Mouse (Mus musculus) thymus, postnatal 36 days (tissue): ENCODE data around the gene Dnm3.

Source experiments
- DNase-seq, 2 experiments: peaks; one replicate each; pipeline ENCODE4 v3.0.0; 2022; ENCODE audit warnings: mixed read lengths in 2 of 2

Gene Dnm3

DNA sequence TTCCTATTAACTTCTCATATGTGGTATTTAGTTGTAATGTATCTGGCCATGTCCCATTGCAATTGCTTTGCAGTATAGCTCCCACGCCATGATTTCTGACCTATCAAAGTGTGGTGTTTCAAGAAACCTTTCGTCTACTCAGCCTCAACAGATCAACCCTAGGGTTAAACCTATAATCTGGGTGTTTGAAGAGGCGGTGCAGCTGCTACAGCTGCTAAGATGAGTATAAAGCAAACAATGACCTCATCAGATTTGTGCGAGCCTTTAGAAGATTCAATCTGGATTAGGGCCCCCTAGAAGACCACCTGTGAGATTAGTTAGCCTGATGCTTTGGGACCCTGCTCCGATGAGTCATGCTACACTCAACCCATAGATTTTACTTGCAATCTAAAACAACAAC lies 321.0 kb downstream of the Dnm3 start:
- no peak for DNase-seq

DNA sequence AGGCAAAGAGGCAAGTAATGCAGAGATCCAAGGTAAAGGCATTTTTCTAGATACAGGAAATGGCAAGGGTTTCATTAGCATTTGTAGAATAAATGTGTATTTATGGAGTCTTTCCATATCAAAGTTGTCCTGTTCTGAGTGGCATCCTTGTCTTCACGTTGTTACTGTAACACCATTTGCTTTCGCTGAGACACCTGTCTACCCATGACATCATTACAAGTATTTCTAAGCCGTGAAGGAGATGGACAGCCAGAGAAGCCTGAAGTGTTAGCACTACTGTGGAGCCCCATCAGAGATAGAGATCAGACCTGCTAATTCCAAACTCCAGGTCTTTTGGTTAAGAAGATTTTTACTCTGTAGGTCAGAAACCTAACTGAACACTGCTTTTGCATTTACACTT lies 322.3 kb downstream of the Dnm3 start:
- DNase-seq = no peak

DNA sequence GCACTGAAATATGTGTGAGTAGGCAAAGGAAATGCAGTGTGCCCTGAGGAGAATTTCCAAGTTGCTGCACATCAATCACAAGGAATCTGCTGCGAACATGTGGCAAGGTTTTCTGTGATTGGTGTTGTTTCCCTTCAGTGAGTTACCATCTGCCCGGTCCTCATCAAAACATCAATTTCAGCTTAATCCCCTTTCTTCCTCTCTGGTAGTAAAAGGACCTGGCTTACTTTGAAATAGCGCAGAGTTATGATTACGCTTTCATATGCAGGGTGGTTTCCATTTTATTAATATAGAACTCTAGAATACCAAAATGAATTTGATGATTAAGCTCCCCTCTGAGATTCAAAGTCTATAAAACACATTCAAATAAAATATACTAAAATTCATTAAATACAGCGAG lies 324.7 kb downstream of the Dnm3 start:
- no peak for DNase-seq

DNA sequence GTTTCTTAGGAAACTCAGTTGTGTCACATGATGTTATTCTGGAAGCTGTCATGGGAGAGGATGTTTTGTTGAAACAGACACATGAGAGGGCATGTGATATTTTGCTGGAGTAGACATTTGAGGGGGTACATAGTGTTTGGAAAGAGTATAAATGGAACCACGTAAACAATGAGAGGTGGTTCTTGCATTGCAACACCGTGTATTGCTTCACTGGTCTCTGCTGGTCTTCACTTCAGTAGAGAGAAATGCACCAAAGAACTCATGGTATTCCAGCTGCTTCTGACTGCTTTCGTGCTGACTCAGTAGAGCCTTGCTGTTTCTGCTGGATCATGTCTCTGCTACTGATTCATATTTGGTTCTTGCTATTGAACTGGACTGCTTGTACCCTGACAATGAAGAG lies 328.1 kb downstream of the Dnm3 start:
- DNase-seq = no peak

DNA sequence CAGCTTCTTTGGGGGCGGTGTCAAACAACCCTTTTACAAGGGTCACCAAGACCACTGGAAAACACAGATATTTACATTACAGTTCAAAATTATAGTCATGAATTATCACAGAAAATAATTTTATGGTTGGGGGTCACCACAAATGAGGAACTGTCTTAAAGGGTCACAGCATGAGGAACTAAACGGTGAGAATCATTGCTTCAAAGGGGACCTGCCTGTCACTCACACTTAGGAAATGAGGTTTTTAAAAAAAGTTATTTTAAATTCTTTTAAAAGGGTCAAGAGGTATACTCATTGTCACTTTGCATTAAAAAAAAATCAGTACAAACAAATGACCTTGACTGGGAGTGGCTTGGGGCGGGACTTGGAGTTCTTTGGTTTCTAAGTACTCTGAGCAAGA lies 330.3 kb downstream of the Dnm3 start:
- DNase-seq = no peak

DNA sequence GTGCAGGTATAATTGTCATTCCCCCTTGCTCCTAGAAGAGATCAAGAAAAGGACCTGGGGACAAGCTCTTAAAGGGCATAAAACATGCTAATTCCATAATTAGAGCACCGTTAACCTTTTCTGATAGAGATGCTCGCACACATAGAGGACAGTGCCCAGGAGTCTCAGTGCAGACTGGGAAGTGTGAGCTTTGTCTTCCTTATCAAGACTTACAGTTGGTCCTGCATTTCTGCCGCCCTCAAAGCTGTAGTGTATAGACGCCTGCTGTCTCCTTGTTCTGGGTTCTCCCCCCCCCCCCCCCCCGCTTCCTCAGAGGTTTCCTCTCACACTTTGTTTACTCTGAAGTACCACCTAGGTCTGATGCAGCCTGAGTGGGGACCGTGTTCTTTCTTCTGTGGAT lies 332.1 kb downstream of the Dnm3 start:
- DNase-seq = no peak

DNA sequence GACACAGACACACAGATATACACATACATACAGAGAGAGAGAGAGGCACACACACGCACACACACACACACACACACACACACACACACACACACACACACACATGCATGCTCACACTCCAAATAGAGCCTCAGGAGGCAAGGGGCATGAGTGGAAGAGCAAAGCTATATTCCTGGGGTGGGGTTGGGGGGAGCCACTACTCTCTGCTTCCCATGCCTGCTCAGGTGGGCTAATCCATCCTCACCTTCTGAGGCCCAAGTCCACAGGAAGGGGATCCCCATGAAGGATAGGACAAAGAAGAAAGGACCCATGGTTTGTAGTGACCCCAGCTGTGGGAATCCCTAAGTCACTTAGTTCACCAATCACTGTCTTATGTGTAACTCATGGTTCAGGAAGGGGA lies 332.8 kb downstream of the Dnm3 start:
- no peak for DNase-seq

DNA sequence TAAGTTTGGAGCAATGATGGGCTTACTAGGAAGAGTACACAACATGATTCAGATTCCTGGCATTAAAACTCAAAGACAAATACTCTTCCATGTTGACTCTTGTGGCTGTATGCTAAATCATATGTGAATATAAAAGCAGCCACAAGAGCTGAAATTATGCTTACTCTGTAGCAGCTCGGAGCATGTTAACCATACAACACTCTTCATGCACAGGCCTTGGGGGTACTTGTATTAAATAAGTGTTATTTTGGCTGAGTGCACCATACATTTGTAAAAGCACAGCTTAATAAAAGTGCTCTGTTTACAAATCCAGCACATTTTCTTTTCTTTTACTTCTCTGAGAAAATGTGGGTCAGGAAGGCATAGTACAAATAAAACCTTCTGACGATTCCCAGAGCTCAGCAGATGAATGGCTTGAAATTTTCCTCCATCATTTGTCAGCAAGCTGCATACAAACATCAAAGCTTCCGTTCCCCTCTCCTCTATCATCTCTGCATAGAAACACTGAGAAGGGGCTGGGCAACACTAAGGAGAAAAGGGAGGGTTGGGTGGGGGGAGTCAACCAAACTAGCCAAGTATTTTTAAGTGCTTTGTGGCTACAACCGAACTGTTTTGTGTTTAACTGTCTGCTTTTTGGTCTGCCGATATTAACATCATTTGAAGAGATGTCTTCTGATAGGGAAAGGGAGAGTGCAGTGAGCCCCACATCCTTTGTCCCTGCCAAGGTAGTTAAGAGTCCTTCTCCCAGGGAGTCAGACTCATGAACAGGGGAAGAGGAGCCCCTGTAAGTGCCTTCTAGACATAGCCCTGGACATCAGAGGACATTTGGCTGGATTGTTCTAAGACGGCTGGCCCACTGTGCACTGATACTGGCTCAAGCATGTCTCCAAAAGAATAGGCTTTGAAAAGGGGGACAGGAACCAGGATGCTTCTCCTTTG lies 333.6 kb downstream of the Dnm3 start:
- DNase-seq = no peak

GRCm38 (mm10) chr1:162142285-162142684 lies 335.5 kb downstream of the Dnm3 start:
- DNase-seq = no peak

- DNase-seq = no peak
Measured at GRCm38 (mm10) chr1:162136328-162136727, 341.5 kb downstream of the Dnm3 start.

DNA sequence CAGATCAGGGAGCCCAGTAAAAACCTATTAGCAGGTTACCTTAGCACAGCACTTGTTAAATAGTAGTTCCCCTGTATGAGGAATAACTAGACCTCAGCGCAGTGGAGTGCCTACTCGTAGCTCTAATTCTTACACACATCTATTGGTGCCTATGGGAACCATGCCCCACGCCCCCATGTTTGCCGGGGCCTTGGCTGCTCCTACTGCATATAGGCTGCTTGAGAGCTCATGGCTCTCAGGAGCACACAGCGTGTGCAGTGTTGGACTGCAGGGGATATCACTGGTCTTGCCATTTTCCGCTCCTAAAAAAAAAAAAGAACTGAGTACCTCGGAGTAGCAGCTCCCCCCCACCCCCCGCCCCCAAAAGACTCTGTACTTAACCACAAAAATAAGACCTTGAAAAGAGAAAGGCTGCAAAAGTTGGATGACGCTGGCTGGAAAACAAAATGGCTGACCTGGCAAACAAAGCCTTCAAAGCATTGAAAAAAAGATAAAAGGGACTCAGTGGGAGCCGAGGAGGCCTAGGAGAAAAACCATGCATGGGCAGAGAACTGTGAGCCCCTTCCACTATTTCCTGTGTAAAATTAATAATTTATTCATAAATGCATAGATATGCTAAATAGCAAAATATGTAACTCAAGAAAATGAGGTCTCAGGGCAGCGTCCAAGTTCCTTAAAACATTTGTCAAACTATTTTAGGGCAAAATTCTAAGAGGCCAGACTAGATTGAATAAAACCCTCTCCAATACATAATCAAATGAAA lies 342.2 kb downstream of the Dnm3 start:
- DNase-seq = no peak

GRCm38 (mm10) chr1:162134651-162135066 lies 343.2 kb downstream of the Dnm3 start:
- no peak for DNase-seq

DNA sequence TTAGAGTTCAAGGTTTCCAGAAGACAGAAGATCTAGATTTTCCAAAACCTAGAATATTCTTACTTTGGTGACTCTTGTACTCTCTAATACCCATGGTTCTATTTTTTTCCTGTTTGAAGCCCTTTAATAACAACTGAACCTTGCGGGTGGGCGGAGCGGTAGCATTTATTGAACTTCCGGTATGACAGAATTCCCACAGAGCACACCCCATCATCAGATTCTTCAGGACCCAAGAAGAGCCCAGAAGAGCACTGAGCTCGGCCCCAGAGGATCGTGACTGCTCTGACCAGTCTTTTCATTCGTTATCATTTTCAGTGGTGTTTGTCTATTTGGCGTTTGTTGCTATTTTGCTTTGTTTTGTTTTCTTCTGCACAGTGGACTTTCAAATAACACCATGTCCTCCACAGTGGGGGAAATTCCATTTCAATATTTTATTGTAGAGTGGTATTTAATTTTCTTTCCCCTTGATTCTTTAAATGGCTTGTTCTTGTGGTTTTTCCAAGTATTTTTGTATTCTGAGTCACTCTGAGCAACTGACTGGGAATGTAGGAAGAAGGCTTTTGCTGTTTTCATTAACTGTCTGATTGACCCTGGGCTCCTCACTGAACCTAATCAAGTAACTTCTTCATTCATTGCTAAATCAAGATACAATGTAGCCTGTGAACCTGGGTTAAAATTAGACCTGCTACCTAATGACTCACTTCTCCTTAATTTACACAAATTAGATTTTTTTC lies 344.8 kb downstream of the Dnm3 start:
- no peak for DNase-seq

DNA sequence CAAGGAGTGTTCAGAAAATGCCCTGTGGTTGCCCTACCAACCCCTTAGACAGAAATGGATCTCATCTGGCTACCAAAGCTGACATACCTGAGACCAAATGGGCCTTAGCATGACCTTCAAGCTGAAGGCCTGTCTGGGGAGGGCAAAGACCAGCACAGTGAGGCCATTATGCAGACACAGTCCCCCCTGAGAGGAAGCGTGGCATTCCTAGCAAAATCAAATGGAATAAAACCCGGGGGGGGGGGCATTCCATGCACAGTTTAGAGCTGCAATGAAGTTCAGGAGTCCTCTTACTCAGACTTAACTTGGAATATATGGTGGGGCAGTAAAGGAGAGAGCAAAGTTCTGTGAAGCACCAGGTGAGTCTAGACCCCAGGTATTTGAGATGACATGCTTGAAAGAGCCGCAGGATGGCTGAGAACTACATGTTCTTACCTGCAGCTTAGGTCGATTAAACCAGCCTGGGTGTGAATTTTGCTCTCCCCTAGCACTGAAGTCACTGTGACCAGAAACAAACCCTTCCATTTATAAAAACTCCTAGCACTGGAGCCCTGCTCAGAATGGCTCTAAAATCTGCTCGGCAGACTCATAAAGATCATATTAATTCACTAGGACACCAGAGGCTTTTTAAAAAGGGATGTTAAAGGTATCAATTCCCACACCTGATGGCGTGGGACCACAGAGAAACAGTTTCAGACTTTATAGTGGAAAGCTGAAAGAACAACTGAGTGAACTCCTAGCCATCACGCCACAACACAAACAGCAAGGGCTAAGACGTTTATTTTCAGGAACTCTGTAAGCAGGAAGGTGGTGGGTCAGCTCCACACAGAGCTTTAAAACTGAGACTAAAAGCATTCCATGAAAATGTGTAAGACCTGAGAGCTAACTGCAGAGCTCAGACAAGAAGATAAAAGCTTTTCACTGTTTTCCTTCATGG lies 350.7 kb downstream of the Dnm3 start:
- no peak for DNase-seq

- DNase-seq = no peak
Measured at GRCm38 (mm10) chr1:162124396-162124795, 353.4 kb downstream of the Dnm3 start.

DNA sequence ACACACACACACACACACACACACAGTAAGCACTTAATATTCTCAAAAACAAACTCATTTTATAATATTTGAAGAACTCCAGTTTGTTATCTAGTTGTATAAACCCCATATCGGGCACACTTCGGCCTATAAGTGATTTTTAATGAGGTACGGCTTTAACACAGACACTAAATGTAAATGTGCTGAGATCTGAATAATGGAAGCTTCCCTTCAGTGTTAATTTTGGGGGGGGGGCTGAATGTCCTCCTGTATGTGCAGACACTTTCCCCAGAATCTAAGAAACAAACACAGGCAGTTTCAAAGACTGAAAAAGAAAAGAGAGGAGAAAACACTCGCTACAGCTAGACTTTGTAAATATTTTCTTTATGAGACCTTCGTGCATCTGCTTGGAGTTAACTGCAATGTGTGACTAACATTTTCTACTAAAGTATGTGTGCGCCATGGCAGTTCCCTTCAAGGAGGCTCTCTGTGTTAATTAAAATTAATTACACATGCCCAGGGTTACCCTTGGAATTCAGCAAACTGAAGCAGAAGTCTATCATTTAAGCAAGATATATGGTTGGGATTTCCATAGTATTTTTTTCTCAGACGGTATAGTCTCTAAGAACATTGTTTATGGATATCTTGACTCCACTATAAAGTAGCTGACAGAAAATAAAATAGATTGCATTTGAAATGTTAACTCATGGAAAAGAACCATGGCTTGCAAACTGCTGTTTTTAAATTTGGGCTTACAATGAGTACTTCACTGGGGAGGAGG lies 356.2 kb downstream of the Dnm3 start:
- no peak for DNase-seq

DNA sequence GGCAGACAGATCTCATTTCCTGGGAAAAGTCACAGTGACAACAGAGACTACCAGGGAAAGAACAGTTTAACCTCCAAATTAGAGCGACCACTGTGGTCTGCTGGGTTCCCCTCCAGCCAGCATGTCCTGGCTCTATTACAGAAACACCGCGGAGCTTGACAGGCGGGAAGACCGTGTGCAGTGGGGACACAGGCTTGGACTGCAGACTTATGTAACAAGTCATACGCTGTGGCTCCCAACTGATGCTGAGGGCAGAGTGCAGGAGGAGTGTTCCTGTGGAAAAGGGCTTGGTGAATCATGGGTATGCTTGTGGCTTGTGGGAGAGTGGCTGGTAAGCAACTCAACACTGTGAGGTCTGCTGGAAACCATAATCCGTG lies 368.4 kb downstream of the Dnm3 start:
- DNase-seq = no peak

- no peak for DNase-seq
Measured at GRCm38 (mm10) chr1:162108726-162109436, 369.0 kb downstream of the Dnm3 start.

- DNase-seq = no peak
Measured at GRCm38 (mm10) chr1:162108181-162108671, 369.6 kb downstream of the Dnm3 start.

DNA sequence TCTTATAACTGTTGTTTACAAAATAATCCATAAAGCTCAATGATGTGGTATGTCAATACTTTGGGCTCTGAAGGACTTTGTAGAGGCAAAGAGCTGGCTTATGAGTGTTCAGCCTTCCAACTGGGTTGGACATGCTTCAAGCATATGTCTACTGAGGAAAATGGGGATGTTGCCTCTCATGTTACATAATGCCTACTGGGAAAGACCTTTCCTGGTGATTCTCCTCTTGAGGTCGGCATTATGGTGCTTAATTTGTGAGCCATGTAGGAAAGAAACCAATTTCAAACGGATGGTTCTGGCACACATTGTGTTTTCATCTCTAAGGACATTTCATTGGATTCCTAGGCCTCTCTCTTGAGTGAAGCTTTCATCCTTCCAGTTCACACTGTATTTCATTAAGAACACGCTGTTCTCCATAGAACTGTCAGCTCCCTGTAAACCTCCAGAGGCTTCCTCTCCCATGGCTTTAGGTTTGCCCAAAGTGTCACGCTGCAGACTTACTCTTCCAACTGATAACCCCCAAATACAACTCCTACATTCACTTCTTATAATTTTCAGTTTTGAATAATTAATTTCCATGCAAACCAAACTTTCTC lies 370.7 kb downstream of the Dnm3 start:
- DNase-seq = no peak
